Mouse (Mus musculus): Measurements from ENCODE around the gene Mbd3.

DNA sequence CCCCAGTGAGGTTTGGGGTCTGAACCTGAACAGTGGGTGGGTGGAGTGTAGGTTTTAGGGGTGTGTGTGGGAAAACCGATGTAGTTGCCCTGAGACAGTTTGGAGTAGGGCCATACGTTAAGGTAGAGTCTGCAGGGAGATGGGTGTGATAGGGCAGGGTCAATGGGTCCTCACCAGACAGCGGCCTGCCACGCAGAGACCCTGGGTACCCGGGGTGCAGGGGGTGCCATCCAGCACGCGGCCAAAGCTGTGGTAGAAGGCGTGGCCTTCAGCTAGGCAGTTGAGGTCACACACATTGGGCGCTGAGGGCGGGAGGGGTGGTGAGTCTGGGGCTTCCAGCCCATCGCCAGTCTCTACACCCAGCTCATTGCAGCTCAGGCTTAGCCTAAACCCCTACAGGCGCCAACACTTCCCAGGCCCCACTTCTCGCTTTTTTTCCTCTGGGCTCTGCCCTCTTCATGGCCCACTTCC lies 55.9 kb downstream of the Mbd3 start:
- TF ChIP-seq CTCF (IDR thresholded peaks at IDR 0.05; ENCODE audit: extremely low read depth, insufficient read depth, low read length) = no peak
- no peak for TF ChIP-seq POLR2A (IDR thresholded peaks at IDR 0.05; ENCODE audit: extremely low read depth, insufficient read depth, low read length)
